Mouse (Mus musculus) lung, embryonic 14.5 days (tissue): Measurements from ENCODE around the gene Olfr549. TPM values are rescaled to one million over a fixed set of nuclear protein-coding genes. Genes with fewer than 3 reads are reported as not detected.

Experiments
- ATAC-seq: fragments of 200-750 bp; cut with Nextera tagmentation; 2 replicates; pipeline ENCODE4 v1.8.0; 2017; ENCODE audit warnings: mild to moderate bottlenecking, moderate TSS enrichment, moderate library complexity; ENCODE audit not compliant: insufficient read depth
- DNase-seq: peaks from one replicate; pipeline ENCODE4 v3.0.0-alpha.2; 2015
- H3K27ac ChIP-seq: fragments of 300-500 bp; sonication (generic); 2 replicates; pipeline ENCODE4 v1.5.1; 2014; ENCODE audit warnings: low read depth, mild to moderate bottlenecking, moderate library complexity
- H3K27me3 ChIP-seq: fragments of 300-500 bp; sonication (generic); 2 replicates; pipeline ENCODE4 v1.6.1; 2014; ENCODE audit warnings: low read length, control low read depth; ENCODE audit not compliant: insufficient read depth
- H3K36me3 ChIP-seq: fragments of 300-500 bp; sonication (generic); 2 replicates; pipeline ENCODE4 v1.6.1; 2014; ENCODE audit warnings: control low read depth; ENCODE audit not compliant: insufficient read depth
- H3K4me1 ChIP-seq: fragments of 300-500 bp; sonication (generic); 2 replicates; pipeline ENCODE4 v1.6.1; 2014; ENCODE audit warnings: antibody characterized with exemption, control low read depth; ENCODE audit not compliant: insufficient read depth
- H3K4me2 ChIP-seq: fragments of 300-500 bp; sonication (generic); 2 replicates; pipeline ENCODE4 v1.6.1; 2014; ENCODE audit warnings: mild to moderate bottlenecking
- H3K4me3 ChIP-seq: fragments of 300-500 bp; sonication (generic); 2 replicates; pipeline ENCODE4 v1.5.1; 2014; ENCODE audit warnings: low read depth, low read length
- H3K9ac ChIP-seq: fragments of 300-500 bp; sonication (generic); 2 replicates; pipeline ENCODE4 v1.6.1; 2014
- H3K9me3 ChIP-seq: fragments of 300-500 bp; sonication (generic); 2 replicates; pipeline ENCODE4 v1.6.1; 2016; ENCODE audit warnings: low read depth, low read length, control low read depth
- CTCF ChIP-seq: IDR thresholded peaks from 2 replicates; pipeline ENCODE4 v1.5.1; 2016; ENCODE audit warnings: antibody characterized with exemption, low read depth
- WGBS: fragments of 180-500 bp; shearing (Covaris S2); extraction: QIAGEN DNeasy Blood & Tissue Kit; methylation state at CpG from one replicate; pipeline ENCODE4 v1.1.7; 2014; 5-methylcytosine and 5-hydroxymethylcytosine counted together
- polyA plus RNA-seq: library from polyadenylated mRNA; unstranded; fragments of >200 nt; fragmentation: Nextera tagmentation; extraction: Ambion mirVana; gene quantifications from 2 replicates; pipeline ENCODE4 v1.2.1, GENCODE M21; 2014

The Olfr549 gene
- polyA plus RNA-seq, 1 experiment from 2014 or later: not detected

DNA sequence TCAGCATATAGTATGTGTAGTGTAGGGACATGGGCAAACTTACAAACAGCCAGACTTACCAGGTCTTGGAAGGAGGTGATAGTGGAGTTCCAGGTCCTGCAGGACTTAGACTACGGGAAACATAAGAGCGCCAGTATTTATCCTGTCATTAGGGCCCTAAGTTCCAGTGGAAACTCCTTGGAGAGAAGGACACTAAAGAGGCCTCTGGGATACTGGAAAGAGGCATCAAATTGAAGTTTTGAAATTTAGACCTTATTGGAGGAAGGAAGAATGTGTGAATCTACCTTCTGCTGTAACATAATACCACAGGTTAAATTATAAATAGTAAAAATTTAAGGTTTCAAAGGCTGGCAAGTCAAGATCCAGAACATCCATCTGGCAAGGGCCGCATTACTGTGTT, 42.1 kb downstream of the Olfr549 start, which contains the start of gene Olfr551:
TSS of gene Olfr551 (minus strand) at position 101 of the 400 bp plus-strand sequence.
- Histone ChIP-seq H3K4me3 (no peak within 1 kb of the TSS), H3K4me1 (no peaks in the 10 kb centered on the region), H3K9me3 (no peaks in the 10 kb centered on the region), H3K9ac (no peak within 1 kb of the TSS), H3K36me3 (no peaks in the 10 kb centered on the region), H3K27me3 (no peaks in the 10 kb centered on the region), H3K4me2 (no peak within 1 kb of the TSS), H3K27ac (no peak within 1 kb of the TSS)
- ATAC-seq: no peak
- 85% methylated on average over 3 of the region's 3 CpGs for WGBS
- DNase-seq: no peak
- no peak for TF ChIP-seq CTCF

DNA sequence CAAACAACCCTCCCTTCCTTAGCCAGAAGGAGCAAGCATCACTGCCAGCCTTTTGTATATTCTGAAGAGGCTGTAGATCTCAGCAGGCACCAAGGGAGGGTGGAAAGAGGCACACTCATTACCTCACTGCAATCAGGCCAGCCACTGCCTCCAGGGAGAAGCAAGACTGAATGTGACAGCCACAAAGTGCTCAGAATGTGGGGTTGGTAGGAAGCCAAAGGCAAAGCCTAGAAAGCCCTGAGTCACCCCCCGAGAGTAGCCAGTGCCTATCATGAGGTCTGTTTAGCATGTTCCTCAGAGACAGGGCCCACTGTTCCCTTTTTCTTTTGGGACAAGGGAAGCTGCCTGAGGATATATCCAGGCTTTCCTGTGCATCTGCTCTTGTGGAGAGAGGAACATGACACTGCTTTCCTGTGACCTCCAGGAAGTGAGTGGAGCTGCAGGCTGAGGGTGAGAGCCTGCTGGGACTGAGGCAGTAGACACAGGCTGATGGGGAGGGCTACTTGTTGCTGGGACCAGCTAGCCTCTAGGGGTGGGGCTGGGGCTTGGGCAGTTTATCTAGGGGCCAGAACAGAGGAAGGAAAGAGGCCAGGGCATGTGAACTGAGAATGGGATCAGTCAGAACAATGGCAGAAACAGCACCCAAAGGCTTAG, 47.8 kb downstream of the Olfr549 start, which contains the start of gene Olfr552:
TSS of gene Olfr552 (plus strand) at position 393 of the 654 bp plus-strand sequence.
- H3K9me3 ChIP-seq: no peaks in the 10 kb centered on the region
- TF ChIP-seq CTCF: no peak
- H3K27ac ChIP-seq: no peak within 1 kb of the TSS
- H3K4me2 ChIP-seq: no peak within 1 kb of the TSS
- H3K9ac ChIP-seq: no peak within 1 kb of the TSS
- no peak within 1 kb of the TSS for H3K4me3 ChIP-seq
- DNase-seq (no peak), ATAC-seq (no peak)
- no peaks in the 10 kb centered on the region for H3K4me1 ChIP-seq
- no peaks in the 10 kb centered on the region for H3K36me3 ChIP-seq
- no peaks in the 10 kb centered on the region for H3K27me3 ChIP-seq
- WGBS: 50% methylated on average over 1 of the region's 1 CpGs

Other genes with a start within 250 kb of the Olfr549 start
- gene Rrm1, start 108.2 kb upstream of the Olfr549 start, polyA plus RNA-seq: 200 and 220 TPM in 2 replicates
- gene Olfr543, start 68.2 kb upstream of the Olfr549 start, polyA plus RNA-seq: 0.37 and 0.45 TPM in 2 replicates
- gene Olfr544, start 61.6 kb upstream of the Olfr549 start, polyA plus RNA-seq: 0.11 TPM in 2 replicates
- gene Olfr545, start 50.3 kb upstream of the Olfr549 start, polyA plus RNA-seq: not detected in 2 replicates
- gene Olfr547, start 15.1 kb upstream of the Olfr549 start, polyA plus RNA-seq: not detected in 2 replicates
- not detected in 2 replicates for gene Olfr548-ps1, start 9.0 kb upstream of the Olfr549 start, polyA plus RNA-seq
- 0.36 and 0.62 TPM in 2 replicates for gene Trim21, start 15.6 kb downstream of the Olfr549 start, polyA plus RNA-seq
- gene Olfr550, start 21.6 kb downstream of the Olfr549 start, polyA plus RNA-seq: not detected in 2 replicates
- not detected in 2 replicates for gene Olfr551, start 42.0 kb downstream of the Olfr549 start, polyA plus RNA-seq
- gene Olfr552, start 47.9 kb downstream of the Olfr549 start, polyA plus RNA-seq: not detected in 2 replicates
- gene Olfr553, start 68.3 kb downstream of the Olfr549 start, polyA plus RNA-seq: not detected in 2 replicates
- not detected in 2 replicates for gene Olfr554, start 88.6 kb downstream of the Olfr549 start, polyA plus RNA-seq
- gene Olfr555, start 109.0 kb downstream of the Olfr549 start, polyA plus RNA-seq: not detected in 2 replicates
- not detected in 2 replicates for gene Olfr556, start 115.0 kb downstream of the Olfr549 start, polyA plus RNA-seq
- 13.7 and 16.1 TPM in 2 replicates for gene Trim68, start 137.5 kb downstream of the Olfr549 start, polyA plus RNA-seq
- not detected in 2 replicates for gene Olfr557, start 146.0 kb downstream of the Olfr549 start, polyA plus RNA-seq
- gene Olfr558, start 152.3 kb downstream of the Olfr549 start, polyA plus RNA-seq: 0.12 TPM in 1 of 2 replicates, not detected in the other
- not detected in 2 replicates for gene Olfr33, start 169.2 kb downstream of the Olfr549 start, polyA plus RNA-seq
- gene Olfr559, start 177.6 kb downstream of the Olfr549 start, polyA plus RNA-seq: not detected in 2 replicates
- gene Olfr560, start 209.5 kb downstream of the Olfr549 start, polyA plus RNA-seq: not detected in 2 replicates
- gene Olfr78, start 209.6 kb downstream of the Olfr549 start, polyA plus RNA-seq: 0.09 and 0.12 TPM in 2 replicates
- not detected in 2 replicates for gene Olfr561, start 221.4 kb downstream of the Olfr549 start, polyA plus RNA-seq